Mouse (Mus musculus): Measurements from ENCODE around the gene Apol7e. TPM values are rescaled to one million over a fixed set of nuclear protein-coding genes. Genes with fewer than 3 reads are reported as not detected.
"Not testable (repeated sequence)": the region's sequence is repeated elsewhere in the genome, so short reads cannot be mapped to it uniquely, and the experiment has no call there.

Gene Apol7e
- polyA plus RNA-seq (2015; fragmentation: Nextera tagmentation; extraction: Ambion mirVana): not detected in 2 replicates

DNA sequence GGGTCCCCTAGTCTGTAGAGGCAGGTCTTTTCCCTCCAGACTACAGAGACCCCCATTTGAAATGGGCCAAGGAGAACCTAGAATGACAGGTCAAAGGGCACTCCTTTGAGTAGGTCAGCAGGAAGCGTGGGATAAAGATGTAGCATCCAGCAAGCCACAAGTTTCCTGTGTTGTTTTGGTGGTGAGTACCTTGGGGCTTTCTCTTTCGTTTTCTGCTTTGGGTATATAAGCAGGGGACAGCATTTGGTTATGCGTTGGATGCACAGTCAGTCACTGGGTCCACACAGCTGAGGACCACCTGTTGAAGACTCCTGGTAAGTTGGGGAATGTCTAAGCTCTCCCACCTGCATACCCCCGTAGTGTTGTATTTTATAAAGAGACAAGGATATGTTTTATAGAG is at the start of gene Apol7e:
Gene Apol7e, plus strand, starts transcription at position 202 of the 400 bp plus-strand sequence.
- H3K9me3 ChIP-seq (ENCODE audit: control insufficient read depth, low read length); H3K36me3 ChIP-seq (ENCODE audit: control insufficient read depth, insufficient read depth); H3K4me1 ChIP-seq (replicated peaks; ENCODE audit: control insufficient read depth, insufficient read depth, low read length); H3K9ac ChIP-seq (replicated peaks; ENCODE audit: low read depth, low read length); H3K4me3 ChIP-seq (replicated peaks; ENCODE audit: low read length); H3K4me2 ChIP-seq (ENCODE audit: low read length); H3K27ac ChIP-seq (ENCODE audit: low read length); ATAC-seq; H3K27me3 ChIP-seq (replicated peaks; ENCODE audit: control insufficient read depth, insufficient read depth, low read length): not testable (repeated sequence)
- 77% methylated on average over 4 of the region's 4 CpGs for WGBS

DNA sequence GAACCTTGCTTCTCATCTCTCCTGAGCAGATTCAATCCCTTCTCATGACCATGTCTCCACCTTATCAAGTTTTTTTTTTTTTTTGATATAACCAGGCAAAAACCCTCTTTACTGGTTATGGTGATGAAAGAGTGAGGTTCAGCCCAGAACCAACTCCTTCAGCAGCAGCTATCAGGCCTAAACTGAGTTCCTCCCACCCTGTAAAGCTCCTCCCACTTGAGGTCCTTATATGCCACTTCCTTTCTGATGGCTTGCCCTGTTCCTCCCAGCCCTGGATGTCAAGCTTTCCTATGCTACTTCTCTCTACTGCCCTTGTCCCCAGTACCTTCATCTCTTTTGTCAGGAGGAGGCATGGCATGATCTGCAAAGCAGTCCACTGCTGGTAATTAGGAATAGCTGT is 47.5 kb upstream of the Apol7e start:
- not testable (repeated sequence) for H3K27me3 ChIP-seq (replicated peaks; ENCODE audit: control insufficient read depth, insufficient read depth, low read length); H3K27ac ChIP-seq (ENCODE audit: low read length); H3K4me3 ChIP-seq (replicated peaks; ENCODE audit: low read length); H3K9ac ChIP-seq (replicated peaks; ENCODE audit: low read depth, low read length); ATAC-seq; H3K36me3 ChIP-seq (ENCODE audit: control insufficient read depth, insufficient read depth); H3K4me1 ChIP-seq (replicated peaks; ENCODE audit: control insufficient read depth, insufficient read depth, low read length); H3K4me2 ChIP-seq (ENCODE audit: low read length); H3K9me3 ChIP-seq (ENCODE audit: control insufficient read depth, low read length)

DNA sequence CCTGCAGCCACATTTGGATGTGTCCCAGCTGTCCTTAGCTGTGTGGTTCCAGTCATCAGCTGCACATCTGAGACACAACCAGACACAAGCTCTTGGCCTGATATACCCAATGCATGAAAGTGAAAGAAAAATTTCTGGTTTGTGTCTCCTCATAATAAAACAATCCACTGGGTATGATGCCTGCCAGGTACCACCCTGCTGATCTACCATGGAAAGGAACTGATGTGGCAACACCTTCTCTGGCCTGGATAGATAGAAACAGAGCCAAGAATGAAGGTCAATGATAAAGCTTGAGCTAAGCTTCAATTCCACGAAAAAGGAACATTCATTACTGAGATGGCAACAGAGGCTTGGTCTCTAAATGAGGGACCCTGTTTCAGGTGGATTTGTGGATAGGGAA is 38.9 kb upstream of the Apol7e start:
- H3K27me3 ChIP-seq (replicated peaks; ENCODE audit: control insufficient read depth, insufficient read depth, low read length); H3K4me2 ChIP-seq (ENCODE audit: low read length); H3K27ac ChIP-seq (ENCODE audit: low read length); H3K4me3 ChIP-seq (replicated peaks; ENCODE audit: low read length); H3K9me3 ChIP-seq (ENCODE audit: control insufficient read depth, low read length); ATAC-seq; H3K9ac ChIP-seq (replicated peaks; ENCODE audit: low read depth, low read length); H3K36me3 ChIP-seq (ENCODE audit: control insufficient read depth, insufficient read depth); H3K4me1 ChIP-seq (replicated peaks; ENCODE audit: control insufficient read depth, insufficient read depth, low read length): not testable (repeated sequence)
- 76% methylated on average over 1 of the region's 1 CpGs for WGBS

DNA sequence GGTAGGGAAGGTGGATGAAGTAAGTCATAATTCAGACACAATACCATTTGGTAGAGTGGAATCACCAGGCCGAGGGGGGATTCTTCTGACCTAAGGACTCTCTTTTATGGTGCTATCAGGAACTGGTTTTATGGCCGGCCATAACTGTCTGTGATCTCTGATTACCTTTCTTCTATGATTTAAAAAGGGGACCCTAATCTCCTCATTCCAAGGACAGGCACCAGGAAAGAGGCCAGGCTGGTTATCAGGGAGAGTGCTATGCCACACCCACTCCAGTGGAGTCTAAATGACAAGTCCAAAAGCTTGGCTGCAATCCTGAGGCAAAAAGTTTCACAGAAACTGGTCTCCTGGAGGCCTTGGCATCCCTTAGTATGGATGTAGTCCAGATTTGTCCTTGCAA is 36.8 kb upstream of the Apol7e start:
- H3K9ac ChIP-seq (replicated peaks; ENCODE audit: low read depth, low read length); ATAC-seq; H3K27me3 ChIP-seq (replicated peaks; ENCODE audit: control insufficient read depth, insufficient read depth, low read length); H3K4me3 ChIP-seq (replicated peaks; ENCODE audit: low read length); H3K27ac ChIP-seq (ENCODE audit: low read length); H3K36me3 ChIP-seq (ENCODE audit: control insufficient read depth, insufficient read depth); H3K4me2 ChIP-seq (ENCODE audit: low read length); H3K4me1 ChIP-seq (replicated peaks; ENCODE audit: control insufficient read depth, insufficient read depth, low read length); H3K9me3 ChIP-seq (ENCODE audit: control insufficient read depth, low read length): not testable (repeated sequence)
- WGBS: 97% methylated on average over 2 of the region's 2 CpGs

DNA sequence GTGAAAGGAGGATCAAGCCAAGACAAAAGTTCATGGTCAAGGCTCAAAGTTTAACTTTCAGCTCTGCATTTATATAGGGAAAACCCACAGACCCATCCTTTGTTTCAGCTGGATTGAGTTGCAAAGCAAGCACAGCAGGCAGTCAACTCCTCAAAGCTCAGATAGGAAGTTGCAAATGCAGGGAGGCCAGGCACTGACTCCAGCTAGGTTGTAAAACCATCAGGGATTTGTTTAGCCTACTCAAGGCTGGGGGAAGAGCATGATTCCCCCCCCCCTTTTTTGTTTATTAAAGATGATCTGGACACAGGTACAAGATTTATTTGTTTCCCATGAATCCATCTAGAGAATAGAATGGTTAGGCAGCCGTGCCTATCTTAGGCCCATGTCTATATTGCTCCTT is 24.6 kb upstream of the Apol7e start:
- WGBS: 71% methylated on average over 1 of the region's 1 CpGs
- not testable (repeated sequence) for H3K9me3 ChIP-seq (ENCODE audit: control insufficient read depth, low read length); ATAC-seq

DNA sequence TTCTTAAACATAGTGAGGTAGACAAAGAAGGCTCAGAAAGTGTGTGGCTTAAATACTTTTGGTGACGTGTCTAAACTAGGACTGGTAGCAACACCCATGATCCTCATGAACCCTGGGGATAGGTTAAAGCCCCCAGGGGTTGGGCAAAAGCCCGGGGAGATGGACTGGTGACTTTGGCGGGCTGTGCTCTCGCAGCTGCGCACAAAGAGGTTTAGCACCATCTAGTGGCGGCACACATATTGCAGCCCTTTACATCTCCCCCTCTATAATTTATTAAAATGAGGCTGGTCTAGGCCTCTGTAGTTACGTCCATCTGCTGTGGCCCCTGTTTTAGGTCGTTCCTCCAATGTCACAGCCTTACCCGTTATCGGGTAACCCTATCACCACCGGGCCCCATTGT is 14.7 kb upstream of the Apol7e start:
- not testable (repeated sequence) for H3K27ac ChIP-seq (ENCODE audit: low read length); ATAC-seq; H3K4me2 ChIP-seq (ENCODE audit: low read length); H3K9me3 ChIP-seq (ENCODE audit: control insufficient read depth, low read length); H3K9ac ChIP-seq (replicated peaks; ENCODE audit: low read depth, low read length); H3K4me3 ChIP-seq (replicated peaks; ENCODE audit: low read length); H3K4me1 ChIP-seq (replicated peaks; ENCODE audit: control insufficient read depth, insufficient read depth, low read length); H3K27me3 ChIP-seq (replicated peaks; ENCODE audit: control insufficient read depth, insufficient read depth, low read length); H3K36me3 ChIP-seq (ENCODE audit: control insufficient read depth, insufficient read depth)
- WGBS: 8% methylated on average over 8 of the region's 11 CpGs

More for the DNA sequence above, 24.6 kb upstream of the Apol7e start:
- H3K27me3 ChIP-seq (replicated peaks; ENCODE audit: control insufficient read depth, insufficient read depth, low read length); H3K4me2 ChIP-seq (ENCODE audit: low read length); H3K9ac ChIP-seq (replicated peaks; ENCODE audit: low read depth, low read length); H3K27ac ChIP-seq (ENCODE audit: low read length); H3K36me3 ChIP-seq (ENCODE audit: control insufficient read depth, insufficient read depth); H3K4me3 ChIP-seq (replicated peaks; ENCODE audit: low read length); H3K4me1 ChIP-seq (replicated peaks; ENCODE audit: control insufficient read depth, insufficient read depth, low read length): not testable (repeated sequence)

DNA sequence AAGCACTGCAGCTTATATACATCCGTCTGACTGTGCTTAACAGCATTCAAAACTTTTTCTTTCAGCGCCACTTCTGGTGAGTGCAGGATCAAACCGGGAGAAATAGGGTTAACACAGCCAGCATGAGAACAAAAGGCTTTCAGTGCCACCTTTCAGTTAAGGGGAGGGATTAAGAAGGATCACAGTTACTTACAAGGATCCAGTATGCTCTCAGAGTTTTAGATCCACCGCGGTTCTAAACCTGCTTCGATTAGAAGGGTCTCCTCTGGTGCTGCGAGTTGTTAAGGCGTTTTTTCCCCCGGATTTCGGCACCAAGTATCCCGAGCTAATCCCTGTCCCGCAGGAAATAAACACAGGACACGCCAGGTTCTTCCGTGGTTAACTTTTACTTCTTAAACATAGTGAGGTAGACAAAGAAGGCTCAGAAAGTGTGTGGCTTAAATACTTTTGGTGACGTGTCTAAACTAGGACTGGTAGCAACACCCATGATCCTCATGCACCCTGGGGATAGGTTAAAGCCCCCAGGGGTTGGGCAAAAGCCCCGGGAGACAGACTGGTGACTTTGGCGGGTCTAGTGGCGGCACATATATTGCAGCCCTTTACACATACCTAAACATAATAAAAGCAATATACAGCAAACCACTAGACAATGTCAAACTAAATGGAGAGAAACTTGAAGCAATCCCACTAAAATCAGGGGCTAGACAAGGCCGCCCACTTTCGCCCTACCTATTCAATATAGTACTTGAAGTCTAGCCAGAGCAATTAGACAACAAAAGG is 6.9 kb upstream of the Apol7e start:
- peak overlapping the region; percentile 9; the same call in 1 of the 2 replicates for H3K4me3 ChIP-seq (replicated peaks; ENCODE audit: low read length)
- not testable (repeated sequence) for H3K4me1 ChIP-seq (replicated peaks; ENCODE audit: control insufficient read depth, insufficient read depth, low read length); H3K27me3 ChIP-seq (replicated peaks; ENCODE audit: control insufficient read depth, insufficient read depth, low read length); ATAC-seq; H3K9me3 ChIP-seq (ENCODE audit: control insufficient read depth, low read length); H3K36me3 ChIP-seq (ENCODE audit: control insufficient read depth, insufficient read depth); H3K27ac ChIP-seq (ENCODE audit: low read length); H3K9ac ChIP-seq (replicated peaks; ENCODE audit: low read depth, low read length)
- 7% methylated on average over 19 of the region's 20 CpGs for WGBS
- H3K4me2 ChIP-seq (ENCODE audit: low read length): peak overlapping the region; percentile 42

DNA sequence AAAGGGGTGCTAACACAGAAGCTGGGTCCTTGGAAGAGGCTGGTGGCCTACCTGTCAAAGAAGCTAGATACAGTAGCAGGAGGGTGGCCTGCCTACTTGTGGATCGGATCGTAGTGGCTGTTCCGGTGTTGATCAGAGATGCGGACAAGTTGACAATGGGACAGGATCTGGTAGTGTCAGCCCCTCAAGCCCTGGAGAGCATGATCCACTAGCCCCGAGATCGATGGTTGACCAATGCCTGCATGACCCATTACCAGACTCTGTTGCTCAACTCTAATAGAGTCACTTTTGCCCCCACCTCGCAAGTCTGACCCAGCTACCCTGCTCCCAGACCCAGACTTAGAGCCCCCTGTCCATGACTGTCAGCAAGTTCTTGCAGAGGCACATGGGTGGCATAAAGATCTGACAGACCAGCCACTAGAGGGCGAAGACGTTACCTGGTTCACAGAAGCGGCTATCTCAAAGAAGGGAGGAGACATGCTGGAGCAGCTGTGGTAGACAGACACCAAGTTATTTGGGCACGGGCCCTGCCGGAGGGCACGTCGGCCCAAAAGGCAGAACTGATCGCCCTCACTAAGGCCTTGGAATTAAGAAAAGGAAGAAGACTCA is 3.9 kb upstream of the Apol7e start:
- not testable (repeated sequence) for H3K36me3 ChIP-seq (ENCODE audit: control insufficient read depth, insufficient read depth); H3K4me3 ChIP-seq (replicated peaks; ENCODE audit: low read length); H3K9me3 ChIP-seq (ENCODE audit: control insufficient read depth, low read length); ATAC-seq; H3K4me1 ChIP-seq (replicated peaks; ENCODE audit: control insufficient read depth, insufficient read depth, low read length); H3K9ac ChIP-seq (replicated peaks; ENCODE audit: low read depth, low read length); H3K27ac ChIP-seq (ENCODE audit: low read length); H3K4me2 ChIP-seq (ENCODE audit: low read length); H3K27me3 ChIP-seq (replicated peaks; ENCODE audit: control insufficient read depth, insufficient read depth, low read length)
- WGBS: 46% methylated on average over 11 of the region's 15 CpGs

DNA sequence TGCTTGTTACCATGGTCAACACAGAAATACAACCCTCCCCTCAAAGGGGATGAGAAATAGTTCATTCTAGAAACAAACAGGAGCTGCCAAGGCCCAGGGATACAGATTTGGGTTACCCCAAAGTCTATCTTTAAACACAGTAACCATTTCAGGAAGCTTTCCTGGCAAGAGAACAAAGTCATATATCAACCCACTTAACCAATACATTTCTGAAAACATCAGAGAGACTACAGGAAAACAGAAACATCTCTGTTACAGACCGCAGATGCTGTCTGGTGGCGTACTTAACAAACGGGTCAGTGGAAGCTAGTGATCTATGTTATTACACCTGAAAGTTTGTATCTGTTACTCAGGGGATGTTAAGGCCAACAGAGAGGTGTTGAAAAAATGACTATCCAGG is 6.6 kb downstream of the Apol7e start:
- H3K4me3 ChIP-seq (replicated peaks; ENCODE audit: low read length); H3K27me3 ChIP-seq (replicated peaks; ENCODE audit: control insufficient read depth, insufficient read depth, low read length); ATAC-seq; H3K27ac ChIP-seq (ENCODE audit: low read length); H3K36me3 ChIP-seq (ENCODE audit: control insufficient read depth, insufficient read depth); H3K4me2 ChIP-seq (ENCODE audit: low read length); H3K4me1 ChIP-seq (replicated peaks; ENCODE audit: control insufficient read depth, insufficient read depth, low read length); H3K9me3 ChIP-seq (ENCODE audit: control insufficient read depth, low read length); H3K9ac ChIP-seq (replicated peaks; ENCODE audit: low read depth, low read length): not testable (repeated sequence)
- WGBS: 90% methylated on average over 3 of the region's 3 CpGs
